Mouse (Mus musculus) granulocyte monocyte progenitor cell, adult 5-6 weeks (primary cell): ENCODE data around the gene Gart. TPM values are rescaled to one million over a fixed set of nuclear protein-coding genes. Genes with fewer than 3 reads are reported as not detected.

Experiments
- ATAC-seq: replicated peaks from 2 replicates; pipeline ENCODE4 v1.8.0; 2016; ENCODE audit warnings: mild to moderate bottlenecking, moderate TSS enrichment, inconsistent platforms; ENCODE audit not compliant: poor library complexity, severe bottlenecking
- total RNA-seq, 2 experiments: library from RNA; stranded (forward) in 1 of 2; stranded (reverse) in 1 of 2; fragments of 200-712, 200-1000 nt in 1 of 2; fragments of >200 nt in 1 of 2; fragmentation: Nextera tagmentation in 1 of 2; gene quantifications; 2 replicates each; pipeline ENCODE4 v1.2.3; 2014 to 2017

Gene Gart
- 169 and 244 TPM in 2 replicates for total RNA-seq (2014; fragmentation: Nextera tagmentation)
- total RNA-seq (2017) = 443 and 453 TPM in 2 replicates

DNA sequence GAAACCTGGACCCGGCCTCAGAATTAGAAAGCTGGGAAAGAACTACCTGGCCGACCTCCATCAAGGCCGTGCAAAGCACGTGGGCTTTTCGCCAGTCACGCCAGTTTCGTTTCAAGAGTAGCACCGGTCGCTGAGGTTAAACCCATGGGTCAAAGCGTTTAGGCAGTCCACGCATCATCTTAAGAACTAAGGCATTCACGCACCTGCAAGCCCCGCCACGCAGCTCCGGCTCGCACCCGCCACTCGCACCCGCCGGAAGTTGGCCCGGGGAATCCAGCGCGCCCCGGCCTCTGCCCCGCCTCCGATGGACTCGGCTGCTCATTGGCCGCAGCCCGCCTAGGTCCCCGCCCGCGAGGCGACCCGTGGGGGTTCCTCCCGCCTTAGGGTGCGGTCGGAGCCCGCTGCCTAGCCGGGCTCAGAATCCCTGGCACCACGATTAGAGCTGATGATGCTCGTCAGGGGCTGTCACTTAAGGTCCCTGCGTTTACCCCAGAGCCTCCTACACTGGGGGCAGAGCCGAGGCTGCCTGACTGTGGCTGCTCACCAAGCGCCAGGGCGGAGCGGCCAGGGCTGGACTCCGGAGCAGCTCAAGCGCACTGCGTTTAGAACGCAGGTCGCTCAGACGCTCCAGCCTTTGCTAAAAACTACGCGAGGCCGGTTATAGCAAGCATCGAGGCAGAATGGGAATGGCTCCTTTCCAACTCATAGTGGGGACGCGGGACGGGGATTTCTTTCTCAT lies at the start of gene Gart:
Gene Gart (minus strand): TSS at position 272 of the 739 bp plus-strand sequence.
- peak; percentile 81 for ATAC-seq

DNA sequence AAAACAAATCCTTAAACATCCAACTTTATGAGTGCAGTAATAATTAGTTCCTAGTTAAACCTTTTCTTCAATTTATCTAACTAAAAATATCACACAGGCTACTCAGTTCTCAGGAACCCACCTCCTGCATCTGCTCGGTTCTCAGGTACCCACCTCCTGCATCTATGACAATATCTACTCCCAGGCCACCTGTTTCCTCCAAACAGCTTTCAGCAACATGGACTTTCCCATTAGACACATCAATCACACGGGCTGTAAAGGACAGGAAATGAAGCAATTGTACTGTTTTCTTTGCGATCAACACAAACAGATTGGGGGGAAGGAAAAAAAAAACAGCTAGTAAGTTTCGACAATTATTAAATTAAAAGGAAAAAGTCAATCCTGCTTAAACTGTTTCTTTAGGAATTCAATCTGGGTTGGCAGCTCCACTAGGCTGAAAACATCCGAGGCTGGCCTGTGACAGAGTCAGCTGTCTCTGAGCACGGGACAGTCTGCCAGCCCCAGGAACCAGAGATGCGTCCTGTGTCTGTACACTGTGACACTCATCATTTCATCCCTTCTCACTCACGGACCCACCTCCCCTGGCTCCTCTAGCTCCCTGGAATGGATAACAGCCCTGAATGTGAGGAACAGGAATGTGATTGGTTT lies 48.5 kb upstream of the Gart start:
- peak; percentile 60 for ATAC-seq

DNA sequence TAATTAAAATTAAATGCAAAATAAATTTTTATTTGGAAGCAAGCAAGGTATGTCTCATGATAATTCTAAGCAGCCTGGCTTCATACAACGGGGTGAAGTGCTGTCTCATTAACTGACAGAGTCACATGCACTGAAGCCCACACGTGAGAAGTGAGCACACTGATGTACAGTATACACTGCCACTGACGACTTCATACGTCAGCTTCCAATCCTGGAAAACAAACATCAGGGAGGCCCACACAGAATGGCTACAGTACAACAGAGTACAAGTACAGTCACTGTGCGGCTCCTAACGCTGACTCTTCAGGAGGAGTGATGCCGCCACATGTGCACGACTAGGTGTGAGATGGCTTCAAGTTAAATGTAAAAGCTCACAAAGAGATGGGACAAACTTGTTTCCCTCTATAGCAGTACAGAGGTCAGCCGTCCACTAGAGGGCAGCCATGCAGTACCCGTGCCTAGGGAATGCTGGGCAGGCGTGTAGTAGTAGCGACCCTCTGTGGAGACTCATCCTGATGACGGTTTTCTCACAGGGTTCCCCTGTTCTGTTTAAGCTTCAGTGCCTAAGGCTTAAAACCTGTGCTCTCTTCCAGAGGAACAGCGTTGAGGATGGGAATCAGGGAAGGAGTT lies 47.8 kb upstream of the Gart start:
- peak; percentile 96 for ATAC-seq

DNA sequence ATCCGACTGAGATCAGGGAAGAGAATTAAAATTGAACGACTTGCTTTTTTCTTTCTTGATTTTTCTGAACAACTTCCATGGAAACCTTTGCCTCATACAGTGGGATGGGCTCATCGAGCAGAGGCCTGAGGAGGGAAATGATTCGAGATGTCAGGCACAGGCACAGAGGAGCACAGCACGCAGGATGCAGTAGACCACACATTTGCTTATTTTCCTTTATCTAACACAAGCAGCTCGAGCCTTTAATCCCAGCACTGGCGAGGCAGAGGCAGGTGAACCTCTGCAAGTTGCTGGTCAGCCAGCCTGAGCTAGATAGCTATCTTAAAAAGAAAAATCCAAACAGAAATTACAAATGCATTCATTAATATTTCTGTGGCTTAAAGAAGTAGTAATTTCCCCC lies 43.0 kb upstream of the Gart start:
- ATAC-seq = no peak

DNA sequence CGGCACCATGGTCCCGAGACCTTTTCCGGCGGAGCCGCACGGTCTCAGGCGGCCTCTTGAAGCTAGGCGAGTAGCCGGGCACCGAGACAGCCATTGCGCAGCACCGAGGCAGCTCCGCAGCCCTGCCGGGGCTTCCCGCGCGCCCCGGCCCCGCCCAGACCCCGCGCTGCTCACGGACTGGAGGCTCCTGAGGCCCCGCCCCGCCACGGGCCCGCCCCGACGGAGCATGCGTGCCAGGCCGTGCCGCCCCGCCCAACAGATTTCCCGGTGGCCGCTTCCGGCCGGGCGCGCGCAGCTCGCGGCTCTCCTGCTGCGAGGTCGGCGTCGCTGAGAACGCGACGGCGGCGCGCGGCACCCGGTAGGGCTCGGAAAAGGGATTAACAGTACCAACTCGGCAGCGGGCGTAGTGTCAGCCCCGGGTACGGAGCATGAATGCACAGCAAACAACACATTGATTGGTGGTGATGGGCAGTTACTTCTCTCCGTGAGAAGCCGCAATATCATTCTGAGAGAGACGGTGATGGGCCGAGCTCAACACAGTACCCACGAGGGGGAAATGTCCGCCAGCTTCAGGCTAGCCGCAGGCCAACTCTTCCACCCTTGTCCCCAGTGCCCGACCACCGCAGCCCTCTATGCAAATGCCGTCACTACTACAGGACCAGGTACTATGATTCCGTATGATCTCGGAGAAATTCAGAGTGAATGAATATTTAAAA lies 42.0 kb upstream of the Gart start, which contains the start of gene Donson:
Gene Donson (minus strand): TSS at position 152 of the 716 bp plus-strand sequence.
- ATAC-seq = peak; percentile 86

DNA sequence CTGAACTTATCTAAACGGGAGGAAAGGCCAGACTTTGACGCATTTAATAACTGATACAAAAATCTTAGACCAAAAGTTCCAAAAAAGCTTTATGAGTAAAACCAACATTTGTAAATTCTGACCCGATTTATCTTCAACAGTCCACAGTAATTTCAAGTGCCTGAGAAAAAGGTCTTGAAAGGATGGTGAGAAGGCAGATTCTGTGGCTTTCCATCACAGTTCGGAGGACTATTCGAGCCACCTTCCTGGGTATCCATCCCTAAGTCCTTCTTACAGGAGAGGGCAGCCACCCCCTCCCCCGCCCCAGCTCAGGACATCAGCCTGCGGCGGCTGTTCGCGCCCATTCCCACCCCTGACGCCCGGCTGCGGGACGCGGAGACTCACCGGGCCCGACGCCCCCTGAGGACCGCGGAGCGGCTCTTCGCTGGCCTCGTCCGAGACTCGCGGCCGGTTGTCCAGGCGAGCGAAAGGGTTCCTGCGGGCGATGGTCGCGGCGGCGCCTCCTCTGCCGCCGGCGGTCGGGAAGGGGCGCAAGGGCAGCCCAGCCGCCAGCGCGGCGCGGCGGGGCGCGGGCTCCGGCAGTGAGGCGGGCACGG lies 41.4 kb upstream of the Gart start:
- ATAC-seq = no peak; the same call in 1 of the 2 replicates

DNA sequence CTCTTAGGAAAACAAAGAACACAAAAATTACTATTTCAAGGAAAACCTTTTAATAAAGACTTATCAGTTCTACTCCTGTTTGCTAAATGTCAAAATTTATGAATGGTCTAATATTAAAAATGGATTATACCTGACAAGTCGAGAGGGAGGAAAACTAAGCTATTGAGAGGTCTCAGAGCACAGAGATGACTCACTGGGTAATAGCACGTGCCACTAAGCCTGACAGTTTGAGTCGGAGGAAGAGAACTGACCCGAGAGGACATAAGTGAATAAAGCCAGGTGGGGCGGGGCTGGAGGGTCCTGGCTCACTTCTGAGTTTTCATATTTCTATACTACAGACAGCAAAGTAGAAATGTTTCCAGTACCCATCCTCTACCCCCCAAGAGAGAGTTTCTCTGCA lies 39.6 kb upstream of the Gart start:
- ATAC-seq = no peak

DNA sequence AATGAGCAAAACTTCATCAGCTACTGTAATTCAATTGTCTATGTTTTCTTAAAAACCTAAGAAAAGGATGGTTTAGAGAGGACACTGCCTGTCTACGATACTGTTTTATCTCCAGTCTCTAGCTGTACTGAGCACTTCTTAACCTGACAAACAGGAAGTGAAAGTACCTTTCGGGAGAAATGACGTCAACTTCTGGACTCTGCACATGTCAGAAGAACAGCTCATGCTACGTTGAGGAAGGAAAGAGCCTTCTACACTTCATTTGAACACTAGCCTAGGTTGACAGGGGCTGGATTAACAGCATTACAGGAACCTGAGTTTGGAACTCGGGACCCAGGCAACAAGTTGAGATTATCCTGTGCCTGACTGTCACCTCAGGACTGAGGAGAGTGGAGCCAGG lies 38.8 kb upstream of the Gart start:
- ATAC-seq = peak; percentile 66

DNA sequence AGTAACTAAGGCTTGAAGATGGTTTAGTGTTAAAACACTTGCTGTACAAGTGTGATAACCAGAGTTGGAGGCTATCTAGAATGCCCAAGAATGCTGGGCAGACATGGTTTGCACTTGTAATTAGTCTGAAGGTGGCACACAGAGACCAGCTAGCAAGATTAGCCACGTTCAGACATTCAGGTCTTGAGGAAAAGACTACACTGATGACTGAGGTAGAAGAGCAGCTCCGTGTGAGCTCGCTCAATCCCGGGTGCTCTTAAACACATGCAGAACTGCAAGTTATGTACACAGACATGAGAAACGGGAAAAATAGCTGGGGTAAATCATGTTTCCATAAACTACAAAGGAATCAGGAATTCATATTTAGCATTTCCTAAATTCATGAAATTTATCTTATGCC lies 33.9 kb upstream of the Gart start:
- ATAC-seq = no peak

DNA sequence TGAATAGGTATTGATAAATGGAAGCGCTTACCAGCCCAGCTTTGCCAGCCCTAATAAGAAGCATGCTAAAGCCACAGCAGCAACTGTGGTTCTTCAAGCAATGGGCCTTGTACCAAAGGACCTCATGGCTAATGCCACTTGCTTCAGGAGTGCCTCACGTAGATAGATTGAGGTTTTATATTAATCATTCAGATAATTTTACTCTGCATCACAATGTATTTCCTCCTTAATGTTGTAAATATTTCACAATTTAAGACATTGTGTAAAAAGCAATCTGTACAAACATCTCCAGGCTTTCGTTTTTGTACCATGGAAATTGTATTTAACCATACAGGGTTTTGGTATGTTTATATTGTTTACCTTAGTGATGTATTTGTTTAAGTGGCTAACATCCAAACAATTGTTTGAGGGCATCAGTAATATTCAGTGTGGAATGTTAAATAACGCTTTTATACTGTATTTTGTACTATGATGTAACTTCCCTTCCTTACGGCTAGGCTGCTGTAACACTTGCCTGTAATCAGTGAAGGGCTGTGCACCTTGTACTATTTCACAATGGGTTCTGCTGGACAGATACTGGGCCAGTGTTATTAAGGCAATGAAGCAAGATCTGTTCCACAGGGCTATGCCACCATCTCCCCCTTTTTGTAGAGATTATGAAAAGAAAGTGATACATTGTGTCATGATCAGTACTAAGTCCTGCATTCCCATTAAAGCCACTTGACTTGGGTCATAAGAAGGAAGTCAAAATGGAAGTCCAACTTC lies 31.6 kb upstream of the Gart start:
- ATAC-seq = peak; percentile 97

DNA sequence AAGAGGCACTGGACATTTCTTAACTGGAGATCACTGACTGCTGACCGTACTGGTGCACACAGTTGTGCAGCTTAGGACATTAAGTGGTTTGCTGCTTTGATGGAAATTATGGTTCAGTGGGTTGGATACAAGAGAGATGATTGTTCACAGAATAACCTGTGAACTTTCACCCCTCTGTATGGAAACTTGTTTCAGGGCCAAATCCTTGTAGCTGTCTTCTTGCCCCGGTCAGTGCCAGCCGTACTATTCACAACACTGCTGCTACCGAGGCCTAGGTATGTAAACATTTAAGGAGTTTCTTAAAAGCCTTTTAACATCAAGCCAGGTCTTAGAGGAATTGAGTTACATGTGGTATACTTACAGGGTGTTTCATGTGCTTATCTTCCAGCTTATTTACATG lies 27.7 kb upstream of the Gart start:
- no peak for ATAC-seq

DNA sequence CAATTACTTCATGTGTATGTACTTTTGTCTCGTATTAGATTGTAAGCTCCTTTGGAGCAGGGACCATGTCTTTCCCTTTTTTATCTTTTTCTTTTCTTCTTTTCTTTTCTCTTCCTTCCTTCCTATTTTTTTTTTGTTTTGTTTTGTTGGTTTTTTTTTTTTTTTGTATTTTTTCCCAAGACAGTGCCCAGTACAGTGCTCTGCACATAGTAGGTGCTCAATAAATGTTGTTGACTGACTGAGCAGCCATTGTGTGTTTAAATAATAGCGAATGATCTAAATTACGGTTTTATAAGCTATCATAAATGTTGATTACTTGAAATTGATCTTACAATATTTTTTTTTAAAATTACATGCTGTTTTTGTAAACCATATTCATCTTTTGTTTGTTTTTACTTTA lies 17.0 kb upstream of the Gart start:
- no peak for ATAC-seq

DNA sequence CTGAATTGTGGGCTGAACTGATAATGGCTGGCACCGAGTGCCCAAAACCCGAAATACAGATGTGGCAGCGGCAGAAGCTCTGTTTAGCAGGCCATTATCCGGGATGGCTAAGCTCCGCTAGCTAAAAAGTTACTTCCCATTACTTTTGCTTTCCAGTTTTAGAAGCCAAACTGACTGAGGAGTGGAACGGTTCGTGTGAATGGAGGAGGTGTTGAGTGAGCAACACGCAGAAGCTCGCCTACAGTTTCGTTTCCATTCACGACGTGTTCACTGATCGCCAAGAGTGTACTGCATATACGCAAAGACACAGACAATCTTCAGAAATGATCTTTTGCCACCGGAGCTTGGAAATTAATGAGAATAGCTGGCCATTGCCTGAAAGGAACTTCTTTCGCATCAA lies 15.6 kb upstream of the Gart start:
- ATAC-seq = no peak

DNA sequence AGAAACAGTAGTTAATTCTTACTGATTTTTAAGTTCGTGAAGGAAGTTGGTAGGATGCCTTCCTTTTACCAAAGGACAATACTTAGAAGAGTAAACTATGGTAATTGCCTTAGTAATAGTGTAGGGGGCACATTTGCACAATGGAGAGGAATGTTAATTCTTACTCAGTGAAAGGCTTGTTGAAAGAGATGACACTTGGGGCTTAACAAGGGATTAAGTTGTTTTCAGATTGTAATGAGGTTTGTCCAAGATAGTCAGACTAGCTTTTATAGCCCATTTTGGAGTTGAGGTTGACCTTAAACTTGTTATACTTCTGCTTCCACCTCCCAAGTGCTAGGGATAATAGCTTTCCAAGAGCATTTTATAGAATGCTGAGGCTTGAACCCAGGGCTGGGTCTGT lies 14.6 kb upstream of the Gart start:
- no peak for ATAC-seq

DNA sequence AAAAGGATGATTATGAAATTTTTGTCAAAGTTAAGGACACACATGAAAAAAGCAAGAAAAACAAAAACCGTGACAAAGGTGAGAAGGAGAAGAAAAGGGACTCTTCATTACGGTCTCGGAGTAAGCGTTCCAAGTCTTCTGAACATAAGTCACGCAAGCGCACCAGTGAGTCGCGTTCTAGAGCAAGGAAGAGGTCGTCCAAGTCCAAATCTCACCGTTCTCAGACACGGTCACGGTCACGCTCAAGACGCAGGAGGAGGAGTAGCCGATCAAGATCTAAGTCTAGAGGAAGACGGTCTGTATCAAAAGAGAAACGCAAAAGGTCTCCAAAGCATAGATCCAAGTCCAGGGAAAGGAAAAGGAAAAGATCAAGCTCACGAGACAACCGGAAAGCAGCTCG lies 13.0 kb upstream of the Gart start:
- ATAC-seq = no peak

DNA sequence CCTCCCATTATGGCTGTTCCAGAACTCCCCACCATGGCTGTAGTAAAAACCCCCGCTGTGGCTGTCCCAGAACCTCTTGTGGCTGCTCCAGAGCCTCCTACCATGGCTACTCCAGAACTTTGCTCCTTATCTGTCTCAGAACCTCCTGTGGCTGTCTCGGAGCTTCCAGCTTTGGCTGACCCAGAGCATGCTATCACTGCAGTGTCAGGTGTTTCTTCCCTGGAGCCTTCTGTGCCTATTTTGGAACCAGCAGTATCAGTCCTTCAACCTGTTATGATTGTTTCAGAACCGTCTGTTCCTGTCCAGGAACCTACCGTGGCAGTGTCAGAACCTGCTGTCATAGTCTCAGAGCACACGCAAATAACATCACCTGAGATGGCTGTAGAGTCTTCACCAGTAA lies 11.7 kb upstream of the Gart start:
- no peak for ATAC-seq

DNA sequence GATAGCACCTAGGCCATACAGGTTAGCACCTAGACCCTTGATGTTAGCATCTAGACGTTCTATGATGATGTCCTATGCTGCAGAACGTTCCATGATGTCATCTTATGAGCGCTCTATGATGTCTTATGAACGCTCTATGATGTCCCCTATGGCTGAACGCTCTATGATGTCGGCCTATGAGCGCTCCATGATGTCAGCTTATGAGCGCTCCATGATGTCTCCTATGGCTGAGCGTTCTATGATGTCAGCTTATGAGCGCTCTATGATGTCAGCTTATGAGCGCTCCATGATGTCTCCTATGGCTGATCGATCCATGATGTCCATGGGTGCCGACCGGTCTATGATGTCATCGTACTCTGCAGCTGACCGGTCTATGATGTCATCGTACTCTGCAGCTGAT lies 10.5 kb upstream of the Gart start:
- ATAC-seq = no peak

DNA sequence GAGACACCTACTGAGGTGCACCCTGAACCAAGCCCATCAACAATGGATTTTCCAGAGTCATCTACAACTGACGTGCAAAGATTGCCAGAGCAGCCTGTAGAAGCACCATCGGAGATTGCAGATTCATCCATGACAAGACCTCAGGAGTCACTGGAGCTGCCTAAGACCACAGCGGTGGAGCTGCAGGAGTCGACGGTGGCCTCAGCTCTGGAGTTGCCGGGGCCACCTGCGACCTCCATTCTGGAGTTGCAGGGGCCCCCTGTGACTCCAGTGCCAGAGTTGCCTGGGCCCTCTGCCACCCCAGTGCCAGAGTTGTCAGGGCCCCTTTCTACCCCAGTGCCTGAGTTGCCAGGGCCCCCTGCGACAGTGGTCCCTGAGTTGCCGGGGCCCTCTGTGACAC lies 8.5 kb upstream of the Gart start:
- no peak for ATAC-seq

DNA sequence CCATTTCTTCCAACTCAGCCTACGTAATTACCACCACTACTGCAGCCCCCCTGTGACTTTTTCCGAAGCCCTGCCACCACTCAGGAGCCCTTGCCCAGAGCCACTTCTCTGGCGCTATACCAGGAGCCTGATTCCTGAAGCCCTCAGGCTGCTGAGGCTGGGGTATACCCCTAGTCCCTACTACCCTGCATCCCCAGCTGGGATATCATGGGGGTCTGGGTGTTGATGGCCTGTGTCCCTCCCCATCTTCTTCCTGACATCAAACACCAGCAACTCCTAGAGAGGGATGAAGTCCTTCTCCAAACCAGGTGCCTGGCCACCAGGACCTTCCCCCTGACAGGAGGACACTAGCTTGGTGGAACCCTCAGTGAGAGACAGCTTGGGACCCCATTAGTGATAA lies 5.4 kb upstream of the Gart start:
- no peak for ATAC-seq

DNA sequence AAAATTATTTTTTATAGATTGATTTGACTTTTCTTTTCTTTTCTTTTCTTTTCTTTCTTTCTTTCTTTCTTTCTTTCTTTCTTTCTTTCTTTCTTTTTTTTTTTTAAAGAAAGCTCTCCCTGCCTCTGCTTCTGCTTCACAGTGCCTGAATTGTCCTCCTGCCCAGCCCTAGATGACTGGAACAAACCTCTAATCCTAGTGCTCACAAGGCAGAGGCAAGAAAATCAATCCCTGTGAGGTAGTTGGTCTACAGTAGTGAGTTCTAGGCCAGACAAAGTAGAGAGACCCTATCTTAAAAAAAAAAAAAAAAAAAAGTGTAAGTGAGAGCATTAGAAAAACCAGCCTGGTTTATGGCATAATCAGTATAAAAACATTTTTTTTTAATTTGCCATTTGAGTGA lies 3.0 kb upstream of the Gart start:
- ATAC-seq = no peak
